Mouse (Mus musculus): ENCODE results near the gene Mrps22. TPM values are rescaled to one million over a fixed set of nuclear protein-coding genes. Genes with fewer than 3 reads are reported as not detected.

Mrps22 gene
- total RNA-seq (2021): 10 to 100 TPM; 27.7 to 28.0 TPM
- long read RNA-seq, experiment 1, transcript Mrps22-201 (8 exons, 1,197 nt): major isoform, 8 of 24 reads
- long read RNA-seq, experiment 1, partial matches to known transcripts: 13 of 24 reads
- long read RNA-seq, experiment 1, other reads (novel, unspliced or antisense): 3 of 24 reads
- long read RNA-seq, experiment 2, transcript Mrps22-201 (8 exons, 1,197 nt): major isoform, 6 of 11 reads
- long read RNA-seq, experiment 2, partial matches to known transcripts: 4 of 11 reads
- long read RNA-seq, experiment 2, other reads (novel, unspliced or antisense): 1 of 11 reads

DNA sequence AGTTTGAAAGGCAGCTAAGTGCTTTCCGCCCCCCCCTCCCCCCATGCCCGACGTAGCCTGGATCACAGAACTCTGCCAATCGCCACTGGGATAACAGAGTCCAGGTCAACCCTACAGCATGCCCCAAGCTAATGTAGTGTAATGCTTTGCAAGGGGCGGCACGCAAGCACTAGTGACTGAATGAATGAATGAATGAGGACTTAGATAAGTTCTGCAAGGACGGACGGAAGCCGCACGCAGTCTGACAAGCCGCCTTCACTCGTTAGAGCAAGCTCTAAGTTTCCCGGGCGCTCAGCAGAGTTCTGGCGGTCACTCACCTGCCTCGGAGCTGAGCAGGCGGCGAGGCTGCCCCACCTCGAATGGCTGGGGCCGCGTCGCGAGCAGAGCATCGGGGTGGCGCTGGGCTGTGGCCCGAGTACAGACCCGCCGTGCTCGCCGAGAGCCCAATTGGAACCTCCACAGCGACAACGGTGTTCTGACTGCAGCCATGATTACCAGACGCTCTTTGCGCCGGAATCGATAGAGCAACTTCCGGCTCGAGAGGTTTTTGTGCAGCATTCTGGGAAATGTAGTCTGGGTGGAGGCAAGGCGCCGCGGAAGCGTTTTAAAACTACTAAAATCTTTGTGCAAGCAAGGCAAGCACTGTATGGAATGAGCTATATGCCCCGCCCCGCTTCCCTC is at the start of gene Mrps22:
Gene Mrps22 (minus strand): TSS at position 505 of the 681 bp plus-strand sequence.
- intact Hi-C loops (cut with DNase I): no loop called here
- DNase-seq (ENCODE audit: extremely low spot score in 1 of 2, low spot score in 2 of 2): peak; percentile 71 to 74
- TF ChIP-seq CTCF (IDR thresholded peaks at IDR 0.05): no peak
- peak within 1 kb of the TSS; percentile 73 for H3K27ac ChIP-seq
- peak within 1 kb of the TSS; percentile 92 for H3K4me3 ChIP-seq

DNA sequence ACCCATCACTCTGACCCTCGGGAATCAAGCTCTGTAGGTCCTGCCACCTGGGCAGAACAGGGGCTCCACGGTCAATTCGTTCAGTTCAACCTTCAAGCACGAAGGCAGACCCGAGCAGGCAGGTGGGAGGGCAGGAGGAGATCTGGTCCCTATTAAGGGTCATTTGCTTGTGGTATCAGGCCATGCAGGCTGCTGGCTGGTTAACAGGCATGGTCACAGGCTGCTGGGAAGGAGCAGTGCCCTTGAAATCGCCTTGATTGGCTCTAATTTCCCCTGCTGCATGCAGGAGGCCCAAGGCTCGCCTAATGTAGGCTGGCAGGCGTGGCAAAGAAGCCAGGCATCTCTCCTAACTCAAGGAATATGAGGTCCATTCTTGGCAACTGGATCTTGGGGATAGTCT is 49.1 kb upstream of the Mrps22 start:
- DNase-seq (ENCODE audit: extremely low spot score in 1 of 2, low spot score in 2 of 2): no peak
- Histone ChIP-seq H3K4me3 (no peak overlapping the region), H3K27ac (no peak overlapping the region)
- intact Hi-C loops (cut with DNase I): no loop called here
- no peak for TF ChIP-seq CTCF (IDR thresholded peaks at IDR 0.05)

DNA sequence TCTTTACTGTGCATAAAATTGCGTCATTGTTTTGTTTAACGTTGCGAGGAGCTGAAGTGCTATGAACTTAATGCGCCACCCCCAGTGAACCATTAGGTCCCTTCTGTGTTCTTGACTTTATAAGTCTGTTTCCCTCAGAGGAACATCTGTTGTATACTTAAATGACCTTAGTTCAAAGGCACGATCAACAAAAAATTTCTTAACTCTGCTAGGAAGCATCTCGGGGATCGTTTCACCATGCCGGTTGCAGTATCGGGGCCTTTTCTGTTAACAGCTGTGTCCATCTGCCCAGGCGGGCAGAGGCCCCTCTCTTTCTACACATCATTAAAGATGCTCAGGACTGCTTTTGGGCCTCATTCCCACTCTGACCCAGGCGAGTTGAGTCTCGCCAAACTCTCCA is 46.0 kb upstream of the Mrps22 start:
- no peak for TF ChIP-seq CTCF (IDR thresholded peaks at IDR 0.05)
- H3K27ac ChIP-seq: no peak overlapping the region
- intact Hi-C loops (cut with DNase I): loop anchor here (5.0 kb wide), 1 partner anchor 315 kb away; no protein-coding TSS in a partner anchor
- H3K4me3 ChIP-seq: no peak overlapping the region
- no peak for DNase-seq (ENCODE audit: extremely low spot score in 1 of 2, low spot score in 2 of 2)

DNA sequence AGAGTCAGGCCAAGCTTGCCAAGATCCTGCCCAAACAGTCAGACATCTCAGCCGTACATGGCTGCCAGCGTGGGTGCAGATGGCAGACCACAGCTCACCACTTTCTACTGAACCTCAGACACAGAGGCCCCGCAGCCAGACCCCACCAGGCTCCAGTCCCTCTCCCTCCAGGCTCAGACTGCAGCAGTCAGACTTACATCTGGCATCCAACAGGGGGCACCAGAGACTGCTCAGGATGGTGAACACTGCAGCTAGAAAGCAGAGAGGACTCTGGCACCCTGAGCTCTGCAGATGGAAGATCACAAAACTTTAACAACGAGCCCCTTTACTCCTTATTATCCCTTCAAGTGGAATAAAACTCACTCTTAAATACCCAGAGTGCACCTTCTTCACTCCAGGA is 44.3 kb upstream of the Mrps22 start:
- DNase-seq (ENCODE audit: extremely low spot score in 1 of 2, low spot score in 2 of 2): peak; percentile 71 to 76
- peak; percentile 95 for TF ChIP-seq CTCF (IDR thresholded peaks at IDR 0.05)

DNA sequence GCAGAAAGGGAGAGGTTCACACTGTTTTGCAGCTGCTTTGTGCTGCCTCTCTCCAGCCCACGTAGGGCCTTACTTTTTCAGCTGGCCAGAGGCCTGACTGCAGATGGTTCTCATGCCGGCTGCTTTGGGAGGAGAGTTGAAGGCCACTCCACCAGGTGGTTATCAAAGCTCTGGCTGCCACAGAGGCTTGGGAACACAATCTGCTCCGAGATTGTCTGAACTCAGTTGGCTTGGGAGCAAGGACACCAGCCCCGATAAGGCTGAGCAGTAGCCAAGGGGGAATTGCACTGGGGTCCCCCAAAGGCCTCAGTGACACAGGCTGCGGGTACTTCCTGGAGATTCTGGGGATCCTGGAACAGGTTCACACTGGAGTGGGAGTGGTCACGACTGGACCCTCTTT is 40.7 kb upstream of the Mrps22 start:
- no peak for TF ChIP-seq CTCF (IDR thresholded peaks at IDR 0.05)
- intact Hi-C loops (cut with DNase I): no loop called here
- Histone ChIP-seq H3K27ac (no peak overlapping the region), H3K4me3 (no peak overlapping the region)
- DNase-seq (ENCODE audit: extremely low spot score in 1 of 2, low spot score in 2 of 2): no peak

More for the DNA sequence above, 44.3 kb upstream of the Mrps22 start:
- Histone ChIP-seq H3K4me3 (no peak overlapping the region), H3K27ac (no peak overlapping the region)
- intact Hi-C loops (cut with DNase I): loop anchor here (1.0 to 5.0 kb wide), 2 partner anchors 164 to 317 kb away; no protein-coding TSS in a partner anchor

DNA sequence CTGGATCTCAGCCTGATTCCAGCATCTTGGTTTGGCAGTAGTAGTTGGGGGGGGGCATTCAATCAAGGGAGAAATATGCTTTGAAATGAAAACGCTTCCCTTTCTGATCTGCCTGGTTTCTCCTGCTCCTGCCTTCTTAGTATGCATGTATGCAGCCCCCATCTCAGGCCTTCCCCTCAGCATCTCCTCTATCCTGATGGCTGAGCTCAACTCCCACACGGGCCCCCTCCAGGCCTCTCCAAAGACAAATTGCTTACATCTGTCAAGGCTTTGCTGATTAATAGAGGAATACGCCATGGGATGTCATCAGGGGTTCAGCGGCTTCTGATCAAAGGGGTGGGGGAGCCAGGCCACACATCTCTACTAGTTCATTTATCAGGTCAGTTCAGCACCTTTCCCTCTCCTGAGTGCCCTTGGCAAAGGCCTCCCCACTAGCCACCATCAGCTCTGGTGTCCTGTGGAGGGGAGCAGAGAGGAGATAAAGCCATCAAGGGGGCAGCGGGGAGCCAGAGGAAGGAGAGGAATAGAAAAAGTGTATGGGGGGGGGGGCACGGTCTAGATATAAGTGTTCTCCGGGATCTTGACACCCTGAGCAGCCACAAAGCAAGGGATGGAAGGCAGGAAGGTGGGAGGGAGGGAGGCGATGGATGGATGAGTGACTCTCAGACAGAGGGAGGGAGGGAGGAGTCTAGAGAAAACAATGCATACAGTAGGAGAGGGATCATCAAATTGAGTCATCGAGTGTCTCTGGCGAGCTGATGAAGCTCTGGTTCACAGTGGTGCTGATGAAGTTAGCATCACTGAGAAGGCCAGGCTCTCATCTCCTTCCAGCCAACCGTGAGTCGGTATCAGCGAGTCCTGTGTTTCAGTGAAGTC is 32.1 kb upstream of the Mrps22 start:
- TF ChIP-seq CTCF (IDR thresholded peaks at IDR 0.05): no peak
- Histone ChIP-seq H3K27ac (no peak overlapping the region), H3K4me3 (no peak overlapping the region)
- intact Hi-C loops (cut with DNase I): no loop called here
- no peak for DNase-seq (ENCODE audit: extremely low spot score in 1 of 2, low spot score in 2 of 2)

DNA sequence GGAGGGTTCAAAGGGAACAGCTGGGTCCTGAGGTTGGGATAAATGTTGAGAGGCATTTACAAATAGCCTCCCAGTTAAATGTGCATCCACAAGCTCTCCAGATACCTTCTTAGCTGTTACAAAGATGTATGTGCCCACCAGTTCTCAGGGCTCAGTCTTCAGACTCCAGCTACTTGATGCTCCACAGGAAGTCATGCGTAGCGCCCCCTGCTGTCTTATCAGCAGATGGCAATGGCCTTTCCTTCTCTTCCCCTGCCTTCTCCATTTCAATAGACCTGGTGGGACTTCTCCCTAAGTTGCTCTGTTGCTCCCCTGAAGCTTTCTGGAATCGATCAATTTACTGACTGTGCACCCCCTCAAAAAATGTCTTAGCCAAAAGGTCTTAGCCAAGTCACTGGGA is 27.0 kb upstream of the Mrps22 start:
- Histone ChIP-seq H3K4me3 (no peak overlapping the region), H3K27ac (no peak overlapping the region)
- TF ChIP-seq CTCF (IDR thresholded peaks at IDR 0.05): peak; percentile 16
- intact Hi-C loops (cut with DNase I): no loop called here
- no peak for DNase-seq (ENCODE audit: extremely low spot score in 1 of 2, low spot score in 2 of 2)

DNA sequence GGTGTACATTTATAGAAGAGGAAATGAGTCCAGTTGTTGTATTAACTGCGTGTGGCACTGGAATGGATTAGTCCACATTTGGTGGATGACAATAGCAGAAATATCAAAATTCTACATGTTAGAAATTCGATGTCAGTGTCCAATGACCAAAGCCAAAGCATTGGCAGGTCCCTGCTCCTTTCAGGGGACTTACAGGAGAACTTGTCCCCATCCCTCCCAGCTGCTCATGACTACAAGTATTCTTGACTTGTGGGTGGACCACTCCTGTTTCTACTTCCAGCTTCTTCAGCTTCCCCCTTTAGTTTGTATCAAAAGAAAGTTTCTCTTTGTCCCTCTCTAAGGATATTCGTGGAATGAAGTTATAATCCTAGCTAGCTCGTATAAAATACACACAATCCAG is 3.4 kb upstream of the Mrps22 start:
- no peak overlapping the region for H3K4me3 ChIP-seq
- intact Hi-C loops (cut with DNase I): no loop called here
- TF ChIP-seq CTCF (IDR thresholded peaks at IDR 0.05): no peak
- H3K27ac ChIP-seq: no peak overlapping the region
- DNase-seq (ENCODE audit: extremely low spot score in 1 of 2, low spot score in 2 of 2): no peak

GRCm38 (mm10) chr9:98601837-98602359 is 438 bp upstream of the Mrps22 start:
- intact Hi-C loops (cut with DNase I): no loop called here
- peak overlapping the region; percentile 73; the same call in 1 of the 2 replicates for H3K27ac ChIP-seq
- H3K4me3 ChIP-seq: peak overlapping the region; percentile 92
- no peak for DNase-seq (ENCODE audit: extremely low spot score in 1 of 2, low spot score in 2 of 2)
- TF ChIP-seq CTCF (IDR thresholded peaks at IDR 0.05): no peak

- intact Hi-C loops (cut with DNase I): no loop called here
- no peak for TF ChIP-seq CTCF (IDR thresholded peaks at IDR 0.05)
- no peak for DNase-seq (ENCODE audit: extremely low spot score in 1 of 2, low spot score in 2 of 2)
- H3K27ac ChIP-seq: no peak overlapping the region
- no peak overlapping the region for H3K4me3 ChIP-seq
Measured at GRCm38 (mm10) chr9:98600094-98600493, 1.4 kb downstream of the Mrps22 start.

GRCm38 (mm10) chr9:98583852-98584251 is 17.6 kb downstream of the Mrps22 start:
- no peak for TF ChIP-seq CTCF (IDR thresholded peaks at IDR 0.05)
- no peak for DNase-seq (ENCODE audit: extremely low spot score in 1 of 2, low spot score in 2 of 2)
- H3K4me3 ChIP-seq: no peak overlapping the region
- intact Hi-C loops (cut with DNase I): no loop called here
- no peak overlapping the region for H3K27ac ChIP-seq

Measured in left cerebral cortex, adult 2 months (tissue).